Mouse (Mus musculus) activated CD4-positive, CD25-positive, alpha-beta regulatory T cell, adult 4 months (primary cell): Measurements from ENCODE around the gene Rcn3. TPM values are rescaled to one million over a fixed set of nuclear protein-coding genes. Genes with fewer than 3 reads are reported as not detected.
"Not testable (repeated sequence)": the region's sequence is repeated elsewhere in the genome, so short reads cannot be mapped to it uniquely, and the experiment has no call there.

Source experiments
- ATAC-seq: one replicate; pipeline ENCODE4 v1.8.0; 2017
- polyA plus RNA-seq, 2 experiments: library from polyadenylated mRNA; unstranded; fragments of 100-300 nt; shearing (Covaris generic); gene quantifications; one replicate each; pipeline ENCODE4 v1.2.1; 2017

Rcn3 gene
- polyA plus RNA-seq, 2 experiments from 2014 or later: 4.7 to 5.4 TPM

- peak; percentile 43 for ATAC-seq
These were observed 32.5 kb upstream of the Rcn3 start, which contains the start of gene Rps11 for GRCm38 (mm10) chr7:45124224-45125143. Gene Rps11 (minus strand): TSS chr7:45124439.

- no peak for ATAC-seq
These were observed 31.2 kb upstream of the Rcn3 start for GRCm38 (mm10) chr7:45123186-45123570.

GRCm38 (mm10) chr7:45122561-45123185 lies 30.7 kb upstream of the Rcn3 start:
- no peak for ATAC-seq

GRCm38 (mm10) chr7:45121966-45122365 lies 29.9 kb upstream of the Rcn3 start:
- ATAC-seq: no peak

- peak; percentile 68 for ATAC-seq
These were observed 29.4 kb upstream of the Rcn3 start for GRCm38 (mm10) chr7:45121404-45121803.

GRCm38 (mm10) chr7:45119780-45120709 lies 28.0 kb upstream of the Rcn3 start:
- ATAC-seq: peak; percentile 8

- ATAC-seq: no peak
These were observed 26.3 kb upstream of the Rcn3 start for GRCm38 (mm10) chr7:45118336-45118735.

GRCm38 (mm10) chr7:45117566-45117965 lies 25.5 kb upstream of the Rcn3 start:
- no peak for ATAC-seq

- ATAC-seq: no peak
These were observed 21.5 kb upstream of the Rcn3 start for GRCm38 (mm10) chr7:45113476-45113875.

GRCm38 (mm10) chr7:45112529-45112928 lies 20.5 kb upstream of the Rcn3 start:
- ATAC-seq: no peak

- no peak for ATAC-seq
These were observed 19.9 kb upstream of the Rcn3 start for GRCm38 (mm10) chr7:45111940-45112339.

GRCm38 (mm10) chr7:45110089-45110488 lies 18.1 kb upstream of the Rcn3 start:
- not testable (repeated sequence) for ATAC-seq

- ATAC-seq: no peak
These were observed 15.1 kb upstream of the Rcn3 start for GRCm38 (mm10) chr7:45107052-45107645.

- no peak for ATAC-seq
These were observed 14.4 kb upstream of the Rcn3 start for GRCm38 (mm10) chr7:45106441-45106840.

GRCm38 (mm10) chr7:45105491-45105890 lies 13.5 kb upstream of the Rcn3 start:
- no peak for ATAC-seq

GRCm38 (mm10) chr7:45104941-45105340 lies 12.9 kb upstream of the Rcn3 start:
- no peak for ATAC-seq

GRCm38 (mm10) chr7:45103652-45104180 lies 11.7 kb upstream of the Rcn3 start, which contains the start of gene Fcgrt:
Gene Fcgrt (minus strand): TSS chr7:45103851.
- no peak for ATAC-seq

- no peak for ATAC-seq
These were observed 11.0 kb upstream of the Rcn3 start for GRCm38 (mm10) chr7:45102940-45103585.

GRCm38 (mm10) chr7:45102441-45102840 lies 10.4 kb upstream of the Rcn3 start:
- ATAC-seq: no peak

GRCm38 (mm10) chr7:45100046-45100445 lies 8.0 kb upstream of the Rcn3 start:
- no peak for ATAC-seq

GRCm38 (mm10) chr7:45098541-45099240 lies 6.7 kb upstream of the Rcn3 start:
- ATAC-seq: no peak
